Mouse (Mus musculus) CD4-positive, CD25-positive, alpha-beta regulatory T cell, adult 2 months (primary cell): ENCODE measurements at regions not wholly inside any gene's neighbourhood (a gene's known extent, or its start where the extent isn't known, plus 50 kb on each side); places are given as distances from the start of the nearest gene placed in this dataset.

ENCODE experiments used
- DNase-seq: peaks from one replicate; pipeline ENCODE4 v3.0.0-alpha.2; 2012; ENCODE audit warnings: low read depth, low spot score

DNA sequence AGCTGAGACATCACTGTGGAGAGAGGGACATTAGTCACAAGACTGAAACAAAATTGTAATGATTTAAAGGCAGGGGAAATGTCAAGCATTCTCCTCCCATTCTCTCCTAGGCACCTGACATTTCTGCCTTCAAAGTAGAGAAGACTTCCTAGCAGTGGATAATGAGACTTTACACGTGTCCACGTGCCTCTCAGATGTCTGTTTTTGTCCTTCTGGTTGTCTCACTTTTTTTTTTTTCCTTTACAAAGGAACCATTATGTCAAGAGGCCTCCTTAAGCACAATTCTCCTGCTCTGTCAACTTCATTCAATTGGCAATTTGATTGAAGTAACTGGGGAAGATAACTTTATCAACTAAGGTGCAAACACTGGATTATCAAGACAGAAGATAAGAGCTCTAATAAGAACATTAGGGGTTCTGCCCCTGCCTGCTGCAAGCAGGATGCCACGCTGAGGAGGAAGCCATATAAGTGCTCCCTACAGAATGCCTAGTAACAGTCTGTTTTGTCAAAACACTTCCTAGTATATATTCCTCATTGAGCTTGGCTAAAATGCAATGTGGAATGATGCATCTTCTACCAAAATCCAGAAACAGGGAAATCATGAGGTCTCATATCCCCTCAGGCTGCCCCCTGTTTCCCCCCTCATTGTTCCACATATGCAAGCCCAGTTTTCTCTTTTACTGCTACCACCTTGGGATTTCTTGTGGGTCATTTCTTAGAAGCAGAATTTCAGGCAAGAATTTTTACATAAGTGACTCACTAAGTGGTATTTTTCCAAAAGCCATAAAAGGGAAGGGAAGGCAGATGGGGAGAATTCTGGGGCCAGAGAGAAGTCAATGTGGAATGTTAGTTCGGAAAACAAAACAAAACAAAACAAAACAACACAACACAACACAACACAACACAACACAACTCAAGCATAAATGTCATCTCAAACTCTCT, 967.0 kb upstream of the Lrrc6 start:
- no peak for DNase-seq

DNA sequence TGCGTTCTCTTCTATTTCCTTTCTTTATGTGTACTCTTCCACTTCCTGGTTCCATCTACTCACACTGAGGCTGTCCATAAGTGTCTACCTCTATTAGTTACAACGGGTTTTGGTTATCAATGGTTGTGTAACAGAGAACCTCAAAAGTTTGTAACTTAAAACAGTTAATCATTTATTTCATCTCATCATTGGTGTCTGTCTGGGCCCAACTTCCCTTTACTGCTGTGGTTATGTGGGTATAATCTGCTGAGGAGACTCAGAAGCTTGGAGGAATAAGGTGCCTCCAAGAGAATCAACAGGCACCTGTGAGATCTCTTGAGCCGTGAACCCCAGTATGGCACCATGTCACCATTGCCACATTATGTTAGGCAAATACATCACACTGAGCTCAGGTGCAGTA, 962.2 kb upstream of the Lrrc6 start:
- no peak for DNase-seq

DNA sequence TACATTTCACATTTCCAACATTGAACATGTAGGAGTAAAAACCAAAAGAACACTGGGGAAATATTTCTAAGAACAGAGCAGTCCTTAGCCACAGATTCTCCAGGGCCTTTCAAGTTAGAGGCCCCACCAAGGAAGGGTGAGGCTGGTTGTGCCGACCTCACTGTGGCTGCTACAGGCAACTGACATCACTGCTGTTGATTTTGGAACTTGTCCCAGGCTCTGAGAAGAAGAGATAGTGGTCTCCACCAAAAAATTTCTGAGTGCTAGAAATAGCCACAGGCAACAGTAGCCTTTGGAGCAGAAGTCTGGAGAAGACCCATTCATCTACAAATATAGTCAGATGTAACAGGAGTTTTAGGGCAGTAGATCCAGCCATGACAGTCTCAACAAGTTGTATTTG, 959.7 kb upstream of the Lrrc6 start:
- DNase-seq = no peak

DNA sequence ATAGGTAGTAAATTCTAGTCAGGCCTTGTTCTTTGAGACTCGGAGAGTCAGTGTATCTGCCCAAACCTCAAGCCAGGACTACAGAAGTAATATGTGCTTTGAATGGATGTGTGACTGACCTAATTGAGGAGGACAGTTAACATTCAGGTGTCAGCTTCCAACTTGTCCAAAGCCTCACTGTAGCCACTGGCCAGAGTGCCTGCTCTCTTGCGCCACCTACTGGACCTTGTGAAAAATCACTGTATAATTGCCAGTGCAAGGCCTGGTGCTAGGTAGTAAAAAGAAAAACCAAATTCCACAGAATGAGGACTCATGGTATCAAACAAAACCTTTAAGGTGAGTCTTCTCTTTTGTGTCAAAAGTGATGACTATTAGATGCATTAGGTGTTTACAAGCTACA, 933.6 kb upstream of the Lrrc6 start:
- DNase-seq = peak; percentile 84

DNA sequence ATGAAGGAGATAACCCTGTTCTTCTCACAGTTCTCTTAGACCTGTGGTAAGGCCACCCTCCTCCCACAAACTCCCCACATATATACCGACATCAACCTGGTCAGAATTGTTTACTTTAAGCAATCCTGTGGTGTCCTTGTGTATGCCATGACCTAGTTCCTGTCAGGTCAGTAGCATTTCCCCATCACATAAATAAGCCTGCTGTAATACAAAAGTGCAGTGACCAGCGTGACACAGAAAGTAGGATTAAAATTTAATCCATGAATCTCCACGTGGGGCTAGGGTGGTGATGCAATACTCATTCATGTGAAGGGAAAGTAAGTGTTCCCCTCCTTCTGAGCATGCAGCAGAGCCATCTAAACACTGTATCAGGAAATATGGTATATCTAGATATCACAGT, 923.2 kb upstream of the Lrrc6 start:
- DNase-seq = no peak

DNA sequence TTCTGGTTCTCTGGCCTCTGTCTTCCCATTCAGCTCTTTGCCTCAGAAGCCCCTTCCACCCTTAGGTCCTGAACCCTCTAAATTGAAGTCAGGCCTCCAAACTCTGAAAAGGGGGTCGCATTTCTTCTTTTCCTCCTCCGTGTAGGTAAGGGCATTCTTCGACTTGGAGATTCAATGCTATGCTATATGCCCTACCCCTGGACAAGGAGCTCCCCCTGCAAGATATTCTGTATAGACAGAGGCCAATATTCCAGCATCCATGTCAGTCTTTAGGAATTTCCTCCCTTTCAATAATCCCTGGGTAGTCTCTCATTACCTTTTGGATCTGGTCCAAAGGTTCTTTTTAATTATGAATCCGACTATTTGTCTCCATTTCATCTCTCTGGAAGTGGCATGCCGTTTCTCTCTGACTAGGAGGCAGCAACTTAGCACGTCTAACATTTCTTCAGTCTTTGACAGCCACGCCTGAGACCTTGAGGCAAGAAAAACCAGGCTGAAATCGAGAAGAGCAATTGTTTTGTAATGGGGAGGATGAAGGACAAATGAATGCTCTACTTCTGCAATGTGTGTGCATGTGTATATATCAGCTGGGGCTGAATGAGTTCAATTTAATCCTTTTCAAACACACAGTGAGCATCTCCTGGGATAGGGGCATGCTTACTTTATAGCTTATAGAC, 921.7 kb upstream of the Lrrc6 start:
- no peak for DNase-seq

DNA sequence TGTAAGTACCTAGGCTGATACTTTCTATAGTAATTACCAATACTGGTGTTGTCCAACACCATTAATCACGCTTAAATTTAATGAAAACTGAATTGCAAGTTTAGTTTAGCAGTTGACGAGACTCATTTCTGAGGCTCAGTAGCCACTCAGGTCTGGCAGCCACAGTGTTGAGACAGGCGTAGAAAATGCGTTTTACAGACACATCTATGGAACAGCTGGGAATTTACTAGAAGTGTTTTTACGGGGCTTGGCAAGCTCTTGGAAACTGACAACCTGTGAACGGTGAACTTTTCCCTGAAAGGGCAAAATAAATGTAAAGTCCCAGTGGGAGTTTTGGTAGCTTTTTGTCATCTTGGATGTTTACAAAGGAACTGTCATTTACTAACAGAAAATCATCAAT, 920.1 kb upstream of the Lrrc6 start:
- DNase-seq = no peak

DNA sequence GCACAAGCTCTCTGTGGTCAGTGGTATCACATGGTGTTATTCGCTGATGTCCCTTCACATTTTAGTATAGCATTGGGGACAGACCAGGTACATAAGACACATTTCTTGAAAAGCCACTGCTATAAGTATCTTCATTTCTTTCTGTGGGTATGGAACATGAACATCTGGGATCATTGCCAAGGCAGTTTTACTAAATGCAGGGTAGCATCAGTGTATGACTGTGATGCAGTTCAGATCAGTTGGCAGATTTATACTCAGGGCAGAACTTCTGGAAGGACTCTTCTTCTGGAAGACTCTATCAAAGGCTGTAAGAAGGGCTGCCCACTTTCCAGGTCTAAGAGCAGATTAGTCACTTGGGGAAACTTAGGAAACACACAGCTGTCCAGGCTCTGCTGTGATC, 919.0 kb upstream of the Lrrc6 start:
- DNase-seq = no peak

DNA sequence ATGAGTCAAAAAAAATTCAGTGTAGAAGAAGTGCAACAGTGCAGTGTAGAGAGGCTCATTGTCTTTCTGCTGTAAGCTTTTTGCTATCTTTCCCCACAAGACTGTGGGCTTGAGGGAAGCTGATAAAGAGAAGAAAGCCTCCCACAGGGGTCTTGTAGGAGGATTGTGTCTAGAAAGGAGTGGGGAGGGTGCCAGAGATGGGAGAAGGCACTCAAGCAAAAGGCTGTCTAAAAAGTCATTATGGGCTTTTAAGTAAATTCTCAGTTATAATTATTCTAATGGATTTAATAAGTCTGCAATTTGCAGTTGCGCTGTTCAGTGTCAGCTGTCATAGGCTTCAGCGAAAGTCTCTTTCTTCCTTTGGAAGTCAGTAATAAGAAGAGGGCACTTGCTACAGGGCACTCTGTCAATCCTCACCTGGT, 917.0 kb upstream of the Lrrc6 start:
- no peak for DNase-seq

DNA sequence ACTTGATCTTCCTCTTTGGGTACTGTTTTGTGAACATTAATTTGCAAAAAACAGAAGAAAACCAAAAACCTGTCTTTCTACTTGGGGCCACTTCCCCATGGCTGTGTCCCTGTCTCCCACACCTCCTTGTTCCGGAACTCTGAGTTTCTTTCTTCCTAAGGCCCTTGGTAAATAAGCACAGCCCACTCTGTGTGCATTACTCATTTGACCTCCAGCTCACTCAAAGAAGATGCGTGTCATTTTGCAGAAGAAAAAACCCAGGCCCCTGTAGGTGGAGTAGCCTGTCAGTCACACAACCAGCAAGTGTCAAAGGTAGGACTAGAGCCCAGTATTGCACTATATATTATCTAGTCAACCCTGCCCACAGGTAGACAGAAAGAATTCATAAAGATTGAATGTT, 915.1 kb upstream of the Lrrc6 start:
- no peak for DNase-seq

DNA sequence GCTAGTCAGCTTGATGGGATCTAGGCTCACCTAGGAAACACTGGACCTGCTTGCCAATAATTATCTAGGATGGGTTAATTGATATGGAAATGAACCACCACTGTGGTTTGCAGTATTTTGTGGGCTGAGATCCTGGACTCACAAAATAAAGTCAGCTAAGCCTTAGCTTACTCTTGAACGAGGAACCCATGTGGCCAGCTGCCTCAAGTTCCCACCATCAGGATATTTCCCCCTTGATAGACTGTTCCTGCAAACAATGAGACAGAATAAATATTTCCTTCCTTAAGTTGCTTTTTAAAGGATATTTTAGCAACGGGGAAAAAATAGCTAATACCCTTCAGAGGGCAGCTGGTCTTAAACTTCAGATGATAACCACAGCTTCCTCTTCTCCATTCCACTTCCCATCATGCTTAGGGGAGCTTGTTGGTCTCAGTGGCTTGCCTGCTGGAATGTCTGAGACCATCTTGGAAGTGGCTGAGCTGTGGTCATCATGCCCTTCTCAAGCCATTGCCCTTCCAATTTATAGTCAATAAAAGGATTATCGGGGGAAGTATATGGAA, 913.7 kb upstream of the Lrrc6 start:
- no peak for DNase-seq

DNA sequence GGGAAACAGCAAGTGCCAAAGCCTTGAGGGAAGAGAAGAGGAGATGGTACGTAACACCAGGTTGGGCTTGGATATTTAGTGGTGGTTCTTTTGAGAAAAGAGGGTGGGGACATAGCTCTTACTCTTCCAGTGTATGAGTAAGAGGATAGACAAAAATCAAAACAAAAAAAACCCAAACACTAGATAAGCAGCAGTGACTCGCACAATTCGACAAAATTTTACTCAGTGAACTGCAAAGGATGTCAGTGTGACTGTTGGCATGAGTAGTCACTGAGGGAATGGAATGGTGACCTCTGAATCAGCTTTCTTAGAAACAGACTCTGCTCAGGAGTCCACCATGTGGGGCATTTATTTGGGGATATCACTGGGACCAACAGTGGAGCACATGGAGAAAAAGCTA, 912.9 kb upstream of the Lrrc6 start:
- no peak for DNase-seq

DNA sequence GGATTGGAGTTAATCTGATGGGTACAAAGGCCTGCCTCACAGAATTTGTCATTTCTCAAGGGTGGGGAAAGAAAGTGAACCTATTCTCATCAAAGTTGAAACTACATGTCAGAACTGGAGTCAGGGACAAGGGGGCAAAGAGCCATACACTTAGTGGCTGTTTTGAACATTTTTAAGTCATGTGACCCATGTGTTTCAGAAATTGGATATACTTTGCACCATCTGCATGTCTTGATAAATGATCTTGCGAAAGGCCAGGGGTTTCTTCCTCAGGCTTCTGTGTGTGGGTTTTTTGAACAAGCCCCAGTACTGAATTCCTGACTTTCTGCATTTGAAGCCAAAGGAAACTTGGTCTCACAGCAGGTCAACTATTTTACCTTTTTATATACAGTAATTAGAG, 911.7 kb upstream of the Lrrc6 start:
- DNase-seq = no peak

DNA sequence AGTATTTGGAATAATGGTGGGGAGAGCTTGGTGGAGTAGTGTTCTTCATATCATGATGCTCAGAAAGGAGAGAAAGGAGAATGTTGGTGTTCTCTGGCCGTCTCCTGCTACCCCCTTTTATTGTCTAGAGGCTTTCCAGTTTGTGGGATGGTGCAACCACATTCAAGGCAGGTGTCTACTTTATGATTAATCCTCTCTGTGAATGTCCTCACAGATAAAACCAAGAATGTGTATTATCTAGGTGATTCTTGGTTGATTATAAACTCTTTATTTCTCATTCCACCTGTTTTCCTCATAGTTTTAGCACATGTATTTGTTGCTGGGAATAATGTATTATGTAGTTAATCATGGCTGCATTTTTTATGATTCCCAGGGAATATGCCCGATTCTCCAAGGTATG, 910.9 kb upstream of the Lrrc6 start:
- no peak for DNase-seq

DNA sequence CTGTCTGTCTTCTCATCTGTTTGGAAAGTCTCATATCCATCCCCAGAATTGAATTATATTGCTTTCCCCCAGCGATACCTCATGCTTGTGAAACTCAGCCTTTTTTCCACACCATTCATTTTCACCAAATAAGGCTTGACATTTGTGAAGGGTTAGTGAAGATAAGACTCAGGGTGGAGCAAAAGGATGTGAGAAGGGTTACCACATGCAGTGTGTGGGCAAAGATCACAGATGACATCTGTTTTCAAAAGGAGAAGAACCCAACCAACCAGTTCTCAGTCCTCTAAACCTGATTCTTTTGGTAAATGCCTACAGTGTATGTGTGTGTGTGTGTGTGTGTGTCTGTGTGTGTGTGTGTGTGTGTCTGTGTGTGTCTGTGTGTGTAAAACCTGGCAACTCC, 909.3 kb upstream of the Lrrc6 start:
- peak; percentile 83 for DNase-seq

DNA sequence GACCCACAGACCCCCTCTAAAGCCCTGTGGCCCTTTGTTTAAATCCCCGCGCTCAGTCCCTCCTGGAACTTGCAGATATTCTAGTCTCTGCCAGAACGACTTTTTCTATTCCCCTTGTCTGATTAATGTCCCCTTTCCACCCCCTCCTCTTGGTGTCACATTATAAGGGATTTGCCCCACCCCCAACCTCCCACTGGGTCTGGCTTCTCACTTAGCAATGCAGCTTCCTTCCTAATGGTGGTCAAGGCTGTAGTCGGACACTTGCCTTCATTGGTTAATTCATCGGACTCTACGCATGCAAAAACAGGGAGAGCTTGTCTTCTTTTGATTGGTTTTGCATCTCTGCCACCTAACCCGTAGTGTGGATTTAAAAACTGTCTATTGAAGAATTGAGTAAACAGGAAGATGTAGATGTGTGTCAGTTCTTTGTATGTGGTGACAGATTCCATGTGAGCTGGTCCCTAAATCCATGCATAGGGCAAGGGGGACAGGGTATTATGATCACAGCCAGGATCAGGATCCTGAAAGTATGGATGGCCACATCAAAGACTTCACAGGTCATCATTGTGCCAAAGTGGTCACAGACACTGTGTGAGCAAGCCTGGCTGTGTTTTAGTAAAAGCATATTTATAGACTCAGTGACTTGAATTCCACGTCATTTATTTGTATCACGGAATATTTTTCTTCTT, 908.3 kb upstream of the Lrrc6 start:
- DNase-seq = peak; percentile 25

DNA sequence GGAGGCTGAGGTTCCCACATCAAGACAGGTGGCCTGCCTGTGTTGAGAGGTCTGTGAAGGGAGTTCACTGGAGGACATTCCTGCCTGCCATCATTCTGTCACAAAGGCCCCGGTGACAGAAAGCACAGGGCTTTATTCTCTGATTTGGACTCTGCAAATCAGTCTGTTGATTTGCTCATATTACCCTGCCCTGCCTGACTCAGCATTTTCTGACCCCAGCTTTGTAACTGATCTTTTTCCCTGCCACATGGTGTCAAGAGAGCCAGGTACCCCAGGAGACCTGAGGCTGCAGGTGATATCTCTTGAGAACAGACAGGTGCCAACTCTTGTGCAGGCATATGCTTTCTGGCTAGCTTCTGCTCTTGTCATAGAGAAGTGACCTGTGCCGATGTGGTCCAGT, 906.5 kb upstream of the Lrrc6 start:
- DNase-seq = no peak

DNA sequence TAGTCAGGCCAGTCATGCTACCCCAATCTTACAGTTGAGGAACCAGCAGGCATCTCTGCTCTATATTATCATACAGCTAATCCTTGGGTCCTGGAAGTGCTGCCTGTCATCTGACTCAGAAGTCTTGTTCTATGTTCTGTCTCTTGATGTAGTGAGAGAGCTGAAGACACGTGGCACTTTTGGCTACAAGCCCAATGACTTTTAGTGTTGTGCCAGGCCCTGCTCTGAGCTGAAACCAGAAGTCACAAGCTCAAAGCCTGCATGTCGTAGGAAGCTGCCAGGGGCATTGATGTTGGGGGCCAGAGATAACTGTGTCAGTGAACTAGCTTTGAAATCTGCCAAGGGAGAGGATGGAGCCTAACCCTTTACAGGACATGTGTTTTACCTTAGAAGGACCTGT, 904.8 kb upstream of the Lrrc6 start:
- DNase-seq = peak; percentile 69

DNA sequence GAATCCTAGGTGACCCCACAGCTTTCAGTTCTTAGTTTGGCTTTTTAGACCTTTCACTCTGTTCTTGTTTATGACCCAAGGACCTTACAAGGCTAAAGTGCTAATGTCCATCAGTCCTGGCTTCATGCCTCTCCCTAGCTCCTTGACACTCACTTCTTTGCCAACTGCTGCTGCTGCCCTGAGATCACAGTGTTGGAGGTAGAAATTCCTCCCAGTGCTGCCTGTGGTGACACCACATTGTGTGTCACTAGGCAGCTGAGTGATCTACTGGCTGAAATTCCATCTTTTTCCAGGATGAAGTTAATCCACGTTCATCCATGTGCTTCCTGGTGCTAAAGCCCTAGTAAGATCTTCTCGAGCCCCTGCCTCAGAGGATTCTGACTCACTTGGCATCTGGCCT, 904.3 kb upstream of the Lrrc6 start:
- DNase-seq = no peak

DNA sequence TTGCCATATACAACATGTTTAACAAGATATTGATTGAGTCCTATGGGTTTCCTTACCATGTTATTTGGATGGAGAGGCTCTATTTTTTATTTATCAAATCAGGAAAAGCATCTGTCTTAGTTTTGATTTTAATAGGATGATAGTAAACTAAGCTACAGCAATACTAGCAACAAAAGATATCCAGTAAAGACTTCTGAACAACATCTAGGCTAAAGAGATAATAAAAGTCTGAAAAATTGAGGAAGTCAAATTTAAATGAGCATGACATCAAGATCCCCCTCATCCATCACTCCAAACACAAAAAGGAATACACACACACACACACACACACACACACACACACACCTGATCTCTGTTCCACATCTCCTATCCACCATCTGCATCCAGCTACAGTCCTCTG, 901.6 kb upstream of the Lrrc6 start:
- no peak for DNase-seq

DNA sequence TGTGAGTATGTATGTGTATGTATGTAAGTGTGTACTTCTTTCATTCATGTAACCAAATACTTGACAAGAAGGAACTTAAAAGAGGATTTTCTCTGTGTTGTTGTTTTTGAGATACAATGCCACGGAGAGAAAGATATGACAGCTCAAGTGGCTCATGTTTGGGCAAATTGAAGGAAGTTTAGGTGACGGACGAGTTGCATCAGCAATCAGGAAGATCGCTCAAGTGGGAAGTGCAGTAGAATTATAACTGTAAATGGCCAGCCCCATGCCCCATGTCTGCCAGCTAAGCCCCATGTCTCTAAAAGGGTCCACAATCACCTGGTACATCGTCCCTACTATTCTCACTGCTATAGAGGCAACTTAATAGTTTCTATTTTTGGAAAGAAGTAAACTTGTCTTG, 896.6 kb upstream of the Lrrc6 start:
- no peak for DNase-seq

DNA sequence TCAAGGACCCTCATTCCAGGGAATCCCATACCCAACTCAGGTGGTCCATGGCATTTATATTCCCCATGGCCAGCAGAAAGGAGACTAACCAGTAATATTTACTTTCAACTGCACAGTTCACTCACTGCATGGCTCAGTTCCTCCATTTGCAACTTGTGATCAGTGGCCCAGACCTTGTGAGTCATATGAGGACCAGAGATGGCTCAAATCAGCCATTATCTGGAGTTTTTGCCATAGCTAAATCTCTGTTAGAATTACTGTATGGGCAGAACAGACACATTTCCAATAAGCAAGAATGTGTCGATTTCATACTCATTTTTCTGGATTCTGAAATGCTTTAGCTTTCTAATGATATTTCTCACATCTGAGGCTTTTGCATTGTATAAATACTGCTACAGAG, 894.4 kb upstream of the Lrrc6 start:
- DNase-seq = no peak
